Mouse (Mus musculus): Measurements from ENCODE around the gene Olfr347.

The Olfr347 gene

GRCm38 (mm10) chr2:36731602-36732001, at the start of gene Olfr347:
Gene Olfr347 (plus strand): TSS chr2:36731902.
- no peak for DNase-seq

GRCm38 (mm10) chr2:36685488-36685887, 46.2 kb upstream of the Olfr347 start, which contains the start of gene Olfr346:
Gene Olfr346 (plus strand): TSS chr2:36685788.
- no peak for DNase-seq

- DNase-seq = no peak
Observed at GRCm38 (mm10) chr2:36736226-36736625, 4.5 kb downstream of the Olfr347 start.

- DNase-seq = no peak
Observed at GRCm38 (mm10) chr2:36783976-36784375, 52.3 kb downstream of the Olfr347 start, which contains the start of gene Olfr348. Gene Olfr348 (plus strand): TSS chr2:36784276.
